Mouse (Mus musculus): Measurements from ENCODE around the gene Gm21366. TPM values are rescaled to one million over a fixed set of nuclear protein-coding genes. Genes with fewer than 3 reads are reported as not detected.
"Not testable (repeated sequence)": the region's sequence is repeated elsewhere in the genome, so short reads cannot be mapped to it uniquely, and the experiment has no call there.

Gene Gm21366
- not detected for total RNA-seq (2021)
- long read RNA-seq, result 0 reads

- not testable (repeated sequence) for DNase-seq (ENCODE audit: low spot score in 2 of 2)
Observed at GRCm38 (mm10) chrY:22861156-22861555, at the start of gene Gm21366. Gene Gm21366, minus strand, starts transcription at chrY:22861256.
